Comparison of ENCODE assay signal across 8 mouse cellular contexts in genomic region chr9:41078198-41078597, GRCm38 (mm10).
DNase-seq lines count a peak whose midpoint lies in the region; ATAC-seq and TF ChIP-seq lines count a peak whose summit lies in the region.

No protein-coding gene starts in this region.

- no peak overlapping the region for H3K4me2 ChIP-seq in embryonic facial prominence, embryonic 12.5 days (replicated peaks)
- no peak overlapping the region for H3K4me2 ChIP-seq in forebrain, embryonic 12.5 days
- no peak overlapping the region for H3K4me2 ChIP-seq in kidney, embryonic 16.5 days (replicated peaks; ENCODE audit: low read depth, low read length)
- no peak overlapping the region for H3K4me2 ChIP-seq in intestine, postnatal 0 days (replicated peaks; ENCODE audit: low read depth)

- peak overlapping the region; percentile 47; the same call in 1 of the 2 replicates for H3K27ac ChIP-seq in embryonic facial prominence, embryonic 12.5 days
- no peak overlapping the region for H3K27ac ChIP-seq in embryonic facial prominence, embryonic 10.5 days (replicated peaks)
- H3K27ac ChIP-seq in forebrain, embryonic 12.5 days, result peak overlapping the region; percentile 54
- H3K27ac ChIP-seq in kidney, embryonic 16.5 days (ENCODE audit: low read length), result no peak overlapping the region
- H3K27ac ChIP-seq in intestine, postnatal 0 days (ENCODE audit: low read depth, low read length), result no peak overlapping the region

- no peak overlapping the region for H3K9ac ChIP-seq in embryonic facial prominence, embryonic 12.5 days
- H3K9ac ChIP-seq in forebrain, embryonic 12.5 days, result no peak overlapping the region
- H3K9ac ChIP-seq in kidney, embryonic 16.5 days (replicated peaks; ENCODE audit: low read length), result no peak overlapping the region
- H3K9ac ChIP-seq in intestine, postnatal 0 days (ENCODE audit: low read depth, low read length), result no peak overlapping the region

- TF ChIP-seq CTCF in intestine, postnatal 0 days (IDR thresholded peaks at IDR 0.05; ENCODE audit: low read depth), result no peak

- no peaks in the 10 kb centered on the region for H3K9me3 ChIP-seq in embryonic facial prominence, embryonic 12.5 days
- H3K9me3 ChIP-seq in embryonic facial prominence, embryonic 10.5 days, result no peaks in the 10 kb centered on the region
- no peaks in the 10 kb centered on the region for H3K9me3 ChIP-seq in forebrain, embryonic 12.5 days
- H3K9me3 ChIP-seq in kidney, embryonic 16.5 days (ENCODE audit: low read length), result no peaks in the 10 kb centered on the region
- H3K9me3 ChIP-seq in intestine, postnatal 0 days (ENCODE audit: control insufficient read depth), result no peaks in the 10 kb centered on the region

- no peak; the same call in 1 of the 2 replicates for ATAC-seq in embryonic facial prominence, embryonic 12.5 days (ENCODE audit: insufficient number of reproducible peaks, insufficient read depth, low FRiP score, low TSS enrichment)
- ATAC-seq in forebrain, embryonic 12.5 days (ENCODE audit: low FRiP score), result peak; percentile 66
- no peak for ATAC-seq in kidney, embryonic 16.5 days (ENCODE audit: low FRiP score, low TSS enrichment)
- no peak for ATAC-seq in intestine, postnatal 0 days

- WGBS in embryonic facial prominence, embryonic 12.5 days, result 59% methylated on average over 4 of the region's 4 CpGs
- 79% methylated on average over 4 of the region's 4 CpGs for WGBS in embryonic facial prominence, embryonic 10.5 days
- 58% methylated on average over 4 of the region's 4 CpGs for WGBS in forebrain, embryonic 12.5 days
- WGBS in kidney, embryonic 16.5 days, result 78% methylated on average over 4 of the region's 4 CpGs
- WGBS in intestine, postnatal 0 days, result 85% methylated on average over 4 of the region's 4 CpGs

- peaks cover 27% of the 10 kb centered on the region for H3K4me1 ChIP-seq in embryonic facial prominence, embryonic 12.5 days
- peaks cover 52% of the 10 kb centered on the region for H3K4me1 ChIP-seq in embryonic facial prominence, embryonic 10.5 days
- H3K4me1 ChIP-seq in forebrain, embryonic 12.5 days, result peaks cover 32% of the 10 kb centered on the region
- H3K4me1 ChIP-seq in kidney, embryonic 16.5 days (ENCODE audit: insufficient read depth, low read length), result 0 out of 2 replicates have a peak, but pooled peaks cover 4% of the 10 kb centered on the region
- H3K4me1 ChIP-seq in intestine, postnatal 0 days (replicated peaks; ENCODE audit: control insufficient read depth, insufficient read depth, low read length), result no peaks in the 10 kb centered on the region

- no peaks in the 10 kb centered on the region for H3K36me3 ChIP-seq in embryonic facial prominence, embryonic 12.5 days
- no peaks in the 10 kb centered on the region for H3K36me3 ChIP-seq in embryonic facial prominence, embryonic 10.5 days (replicated peaks)
- no peaks in the 10 kb centered on the region for H3K36me3 ChIP-seq in forebrain, embryonic 12.5 days (replicated peaks)
- no peaks in the 10 kb centered on the region for H3K36me3 ChIP-seq in kidney, embryonic 16.5 days (ENCODE audit: insufficient read depth, low read length)
- no peaks in the 10 kb centered on the region for H3K36me3 ChIP-seq in intestine, postnatal 0 days (ENCODE audit: control insufficient read depth, insufficient read depth)

- no peak overlapping the region for H3K4me3 ChIP-seq in embryonic facial prominence, embryonic 12.5 days
- H3K4me3 ChIP-seq in embryonic facial prominence, embryonic 10.5 days, result no peak overlapping the region
- no peak overlapping the region for H3K4me3 ChIP-seq in forebrain, embryonic 12.5 days (replicated peaks)
- no peak overlapping the region for H3K4me3 ChIP-seq in kidney, embryonic 16.5 days (ENCODE audit: low read length)
- H3K4me3 ChIP-seq in intestine, postnatal 0 days (ENCODE audit: low read depth, low read length), result no peak overlapping the region

- no peaks in the 10 kb centered on the region for H3K27me3 ChIP-seq in embryonic facial prominence, embryonic 12.5 days
- H3K27me3 ChIP-seq in embryonic facial prominence, embryonic 10.5 days (replicated peaks; ENCODE audit: low read depth, poor library complexity, severe bottlenecking), result no peaks in the 10 kb centered on the region
- H3K27me3 ChIP-seq in forebrain, embryonic 12.5 days, result no peaks in the 10 kb centered on the region
- no peaks in the 10 kb centered on the region for H3K27me3 ChIP-seq in kidney, embryonic 16.5 days (ENCODE audit: insufficient read depth, low read length)
- no peaks in the 10 kb centered on the region for H3K27me3 ChIP-seq in intestine, postnatal 0 days (replicated peaks; ENCODE audit: control insufficient read depth, insufficient read depth, low read length)

- DNase-seq in embryonic facial prominence, embryonic 10.5 days (ENCODE audit: low spot score), result no peak
- DNase-seq in 3T3-L1 (ENCODE audit: low read depth, low spot score), result peak; percentile 12
- DNase-seq in layer of hippocampus, postnatal 14 days (ENCODE audit: low spot score in 2 of 2), result peak; percentile 42 to 70
- no peak for DNase-seq in kidney, postnatal 14 days

Comparison
In these comparisons a context has a peak if more than half of its experiments do, and no peak if none do; other contexts are left out.
1. H3K27ac ChIP-seq: peak in embryonic facial prominence, embryonic 12.5 days (single experiment) and forebrain, embryonic 12.5 days (single experiment); none in embryonic facial prominence, embryonic 10.5 days (single experiment), kidney, embryonic 16.5 days (single experiment) and intestine, postnatal 0 days (single experiment).
2. DNase-seq: peak in 3T3-L1 (single experiment) and layer of hippocampus, postnatal 14 days (2 of 2); none in embryonic facial prominence, embryonic 10.5 days (single experiment) and kidney, postnatal 14 days (single experiment).